Mouse (Mus musculus): ENCODE results near the gene Siva1. TPM values are rescaled to one million over a fixed set of nuclear protein-coding genes. Genes with fewer than 3 reads are reported as not detected.

The Siva1 gene
- polyA plus RNA-seq, 1 experiment from 2014 or later, result 281 TPM

DNA sequence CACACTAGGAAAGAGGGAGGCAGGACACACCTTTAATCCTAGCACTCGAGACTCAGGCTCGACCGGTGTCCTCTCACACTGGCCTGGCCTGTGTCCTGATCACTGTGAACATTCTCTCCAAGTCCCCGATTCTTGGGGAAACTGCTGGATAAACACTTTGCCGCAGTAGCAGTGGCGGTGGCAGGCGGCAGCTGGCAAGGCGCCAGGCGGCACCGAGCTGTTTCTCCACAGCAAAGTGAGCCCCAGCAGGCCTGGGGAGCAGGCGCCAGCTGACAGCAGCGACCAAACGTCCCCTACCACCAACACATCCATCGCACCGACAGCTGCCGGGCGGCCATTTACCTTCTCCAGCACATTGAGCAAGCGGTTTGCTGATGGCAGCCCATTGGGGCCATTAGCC, 21.0 kb downstream of the Siva1 start:
- Histone ChIP-seq H3K4me1 (replicated peaks) (peaks cover 87% of the 10 kb centered on the region), H3K36me3 (peaks cover 100% of the 10 kb centered on the region), H3K27me3 (ENCODE audit: insufficient read depth, poor library complexity, severe bottlenecking) (no peaks in the 10 kb centered on the region), H3K9me3 (no peaks in the 10 kb centered on the region), H3K4me3 (peak overlapping the region; percentile 3; the same call in 1 of the 2 replicates), H3K27ac (peak overlapping the region; percentile 89)
- WGBS, result 83% methylated on average over 18 of the region's 18 CpGs
- DNase-seq (ENCODE audit: low spot score), result peak; percentile 33

- Histone ChIP-seq H3K4me1 (replicated peaks) (peaks cover 87% of the 10 kb centered on the region), H3K27ac (peak overlapping the region; percentile 89), H3K27me3 (ENCODE audit: insufficient read depth, poor library complexity, severe bottlenecking) (no peaks in the 10 kb centered on the region), H3K36me3 (peaks cover 100% of the 10 kb centered on the region), H3K4me3 (peak overlapping the region; percentile 3; the same call in 1 of the 2 replicates), H3K9me3 (no peaks in the 10 kb centered on the region)
- DNase-seq (ENCODE audit: low spot score), result no peak
- 90% methylated on average over 9 of the region's 9 CpGs for WGBS
Observed at GRCm38 (mm10) chr12:112665881-112666544, 21.5 kb downstream of the Siva1 start.

GRCm38 (mm10) chr12:112667619-112668297, 23.3 kb downstream of the Siva1 start:
- no peak for DNase-seq (ENCODE audit: low spot score)
- Histone ChIP-seq H3K9me3 (no peaks in the 10 kb centered on the region), H3K4me3 (no peak overlapping the region), H3K27me3 (ENCODE audit: insufficient read depth, poor library complexity, severe bottlenecking) (no peaks in the 10 kb centered on the region), H3K27ac (peak overlapping the region; percentile 54; the same call in 1 of the 2 replicates), H3K36me3 (peaks cover 92% of the 10 kb centered on the region), H3K4me1 (replicated peaks) (peaks cover 87% of the 10 kb centered on the region)
- WGBS, result 84% methylated on average over 10 of the region's 10 CpGs

DNA sequence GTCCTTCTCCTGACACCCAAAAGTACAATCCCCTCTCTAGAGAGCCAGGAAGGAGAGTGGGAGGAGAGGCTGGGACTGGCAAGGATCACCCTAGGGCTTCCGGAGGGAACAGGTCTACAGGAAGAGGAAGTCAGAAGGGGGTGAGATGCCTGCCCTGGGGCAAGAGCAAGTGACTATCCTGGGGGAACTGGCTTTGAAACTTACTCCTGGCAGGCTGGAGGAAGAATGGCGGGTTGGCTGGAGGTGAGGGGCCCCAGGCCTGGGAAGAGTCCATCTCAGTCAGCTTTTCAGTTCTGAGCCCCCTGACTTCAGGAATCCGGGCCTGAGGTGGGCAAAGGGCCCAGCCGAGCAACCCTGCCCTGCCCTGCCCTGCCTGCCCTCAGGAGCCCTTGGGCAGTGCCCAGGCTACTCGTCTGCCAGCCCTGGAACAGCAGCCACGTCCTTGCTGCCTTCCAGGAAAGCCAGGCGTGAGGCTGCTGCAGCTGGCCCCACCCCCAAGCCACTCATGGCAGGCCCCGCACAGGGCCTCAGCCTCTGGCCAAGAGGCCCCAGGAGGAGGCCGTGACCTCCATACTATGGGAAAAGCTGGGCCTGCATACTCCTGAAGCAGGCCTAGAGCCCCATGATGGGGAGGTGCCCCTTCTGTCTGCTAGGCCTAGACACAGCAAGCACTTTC, 26.4 kb downstream of the Siva1 start:
- Histone ChIP-seq H3K4me1 (replicated peaks) (peaks cover 79% of the 10 kb centered on the region), H3K9me3 (no peaks in the 10 kb centered on the region), H3K27ac (peak overlapping the region; percentile 100), H3K27me3 (ENCODE audit: insufficient read depth, poor library complexity, severe bottlenecking) (no peaks in the 10 kb centered on the region), H3K36me3 (peaks cover 61% of the 10 kb centered on the region), H3K4me3 (peak overlapping the region; percentile 99)
- WGBS, result 43% methylated on average over 9 of the region's 9 CpGs
- peak; percentile 47 for DNase-seq (ENCODE audit: low spot score)

GRCm38 (mm10) chr12:112671891-112672290, 27.4 kb downstream of the Siva1 start:
- peaks cover 50% of the 10 kb centered on the region for H3K36me3 ChIP-seq
- H3K4me3 ChIP-seq, result peak overlapping the region; percentile 99
- DNase-seq (ENCODE audit: low spot score), result no peak
- H3K9me3 ChIP-seq, result no peaks in the 10 kb centered on the region
- H3K27ac ChIP-seq, result peak overlapping the region; percentile 100
- peaks cover 69% of the 10 kb centered on the region for H3K4me1 ChIP-seq (replicated peaks)
- 84% methylated on average over 7 of the region's 7 CpGs for WGBS
- H3K27me3 ChIP-seq (ENCODE audit: insufficient read depth, poor library complexity, severe bottlenecking), result peaks cover 8% of the 10 kb centered on the region; the same call in 1 of the 2 replicates

GRCm38 (mm10) chr12:112672744-112673575, 28.5 kb downstream of the Siva1 start:
- WGBS, result 8% methylated on average over 21 of the region's 21 CpGs
- no peak for DNase-seq (ENCODE audit: low spot score)
- Histone ChIP-seq H3K27me3 (ENCODE audit: insufficient read depth, poor library complexity, severe bottlenecking) (peaks cover 19% of the 10 kb centered on the region), H3K36me3 (peaks cover 40% of the 10 kb centered on the region), H3K27ac (peak overlapping the region; percentile 100), H3K9me3 (no peaks in the 10 kb centered on the region), H3K4me3 (peak overlapping the region; percentile 99), H3K4me1 (replicated peaks) (peaks cover 77% of the 10 kb centered on the region)

DNA sequence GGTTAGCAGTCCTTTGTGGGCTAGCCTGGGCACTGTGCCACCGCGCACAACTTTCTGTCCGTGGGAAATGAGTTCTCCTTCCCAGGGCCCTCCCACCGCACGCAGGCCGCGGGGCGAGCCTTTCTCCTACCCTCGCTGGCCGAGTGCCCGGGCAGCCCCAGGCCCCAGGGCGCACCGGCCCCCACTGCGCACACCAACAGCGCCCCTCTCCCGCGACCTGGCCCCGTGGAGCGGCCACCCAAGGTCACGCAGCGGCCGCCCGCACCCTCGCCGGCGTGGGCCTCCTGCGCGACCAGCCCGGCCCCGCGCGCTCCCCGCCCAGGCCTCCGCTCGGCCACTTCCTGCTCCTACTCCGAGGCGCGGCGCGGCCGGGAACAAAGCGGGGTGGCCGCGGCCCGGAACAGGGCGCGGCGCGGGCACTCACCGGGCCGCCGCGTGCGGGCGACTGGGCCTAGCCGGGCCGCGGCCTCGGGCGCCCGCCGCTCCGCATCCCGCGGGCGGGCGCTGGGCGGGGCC, 29.2 kb downstream of the Siva1 start:
- H3K4me3 ChIP-seq, result peak overlapping the region; percentile 99
- peaks cover 33% of the 10 kb centered on the region for H3K36me3 ChIP-seq
- WGBS, result under 1% methylated on average over 67 of the region's 68 CpGs
- peaks cover 25% of the 10 kb centered on the region for H3K27me3 ChIP-seq (ENCODE audit: insufficient read depth, poor library complexity, severe bottlenecking)
- peaks cover 80% of the 10 kb centered on the region for H3K4me1 ChIP-seq (replicated peaks)
- no peaks in the 10 kb centered on the region for H3K9me3 ChIP-seq
- DNase-seq (ENCODE audit: low spot score), result peak; percentile 62
- peak overlapping the region; percentile 100 for H3K27ac ChIP-seq

GRCm38 (mm10) chr12:112674132-112675011, 29.9 kb downstream of the Siva1 start, which contains the start of gene Akt1:
Gene Akt1, minus strand, starts transcription at chr12:112674884.
- Histone ChIP-seq H3K9me3 (no peaks in the 10 kb centered on the region), H3K36me3 (peaks cover 26% of the 10 kb centered on the region), H3K4me3 (peak within 1 kb of the TSS; percentile 99), H3K27ac (peak within 1 kb of the TSS; percentile 100), H3K27me3 (ENCODE audit: insufficient read depth, poor library complexity, severe bottlenecking) (peaks cover 33% of the 10 kb centered on the region), H3K4me1 (replicated peaks) (peaks cover 81% of the 10 kb centered on the region)
- peak; percentile 71 for DNase-seq (ENCODE audit: low spot score)
- 6% methylated on average over 70 of the region's 70 CpGs for WGBS

GRCm38 (mm10) chr12:112675245-112676035, 31.0 kb downstream of the Siva1 start:
- peak; percentile 89 for DNase-seq (ENCODE audit: low spot score)
- Histone ChIP-seq H3K4me3 (peak overlapping the region; percentile 99), H3K27me3 (ENCODE audit: insufficient read depth, poor library complexity, severe bottlenecking) (peaks cover 43% of the 10 kb centered on the region), H3K9me3 (no peaks in the 10 kb centered on the region), H3K4me1 (replicated peaks) (peaks cover 82% of the 10 kb centered on the region), H3K27ac (peak overlapping the region; percentile 100), H3K36me3 (peaks cover 22% of the 10 kb centered on the region)
- WGBS, result 14% methylated on average over 18 of the region's 18 CpGs

- Histone ChIP-seq H3K27me3 (ENCODE audit: insufficient read depth, poor library complexity, severe bottlenecking) (peaks cover 60% of the 10 kb centered on the region), H3K4me1 (replicated peaks) (peaks cover 67% of the 10 kb centered on the region)
Observed at GRCm38 (mm10) chr12:112677076-112677475, 32.6 kb downstream of the Siva1 start.

More at GRCm38 (mm10) chr12:112677076-112677475, 32.6 kb downstream of the Siva1 start:
- H3K4me3 ChIP-seq, result no peak overlapping the region
- H3K36me3 ChIP-seq, result peaks cover 17% of the 10 kb centered on the region
- no peak for DNase-seq (ENCODE audit: low spot score)
- 67% methylated on average over 5 of the region's 5 CpGs for WGBS
- H3K9me3 ChIP-seq, result no peaks in the 10 kb centered on the region
- H3K27ac ChIP-seq, result peak overlapping the region; percentile 90; the same call in 1 of the 2 replicates
